Mouse (Mus musculus): ENCODE measurements around the gene C1s2.
"Not testable (repeated sequence)": the region's sequence is repeated elsewhere in the genome, so short reads cannot be mapped to it uniquely, and the experiment has no call there.

Gene C1s2

GRCm38 (mm10) chr6:124636858-124637460, 1.1 kb upstream of the C1s2 start:
- peak; percentile 34 for DNase-seq

DNA sequence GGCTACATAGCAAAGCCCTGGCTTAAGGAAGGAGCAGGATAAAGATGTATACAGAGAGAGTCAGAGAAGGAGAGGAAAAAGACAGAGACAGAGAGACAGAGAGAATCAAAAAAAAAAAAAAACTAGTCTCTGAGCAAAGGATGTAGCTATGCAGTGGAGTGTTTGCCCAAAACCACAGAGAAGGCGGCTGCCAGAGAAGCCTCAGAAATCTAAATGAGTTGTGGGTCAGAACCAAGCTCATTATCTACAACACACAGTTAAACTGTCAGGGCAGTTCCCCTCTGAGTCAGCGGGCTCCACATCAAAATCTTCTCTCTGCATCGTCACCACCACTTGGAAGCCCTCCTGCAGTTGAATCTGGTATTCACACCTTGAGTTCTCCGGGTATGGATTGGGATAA, 5.1 kb downstream of the C1s2 start:
- no peak for DNase-seq

GRCm38 (mm10) chr6:124626184-124626583, 9.7 kb downstream of the C1s2 start:
- DNase-seq: not testable (repeated sequence)

GRCm38 (mm10) chr6:124625612-124626011, 10.3 kb downstream of the C1s2 start:
- no peak for DNase-seq

- DNase-seq: no peak
Observed at GRCm38 (mm10) chr6:124602031-124602430, 33.9 kb downstream of the C1s2 start.

- no peak for DNase-seq
Observed at GRCm38 (mm10) chr6:124593121-124593520, 42.8 kb downstream of the C1s2 start.

- DNase-seq: no peak
Observed at GRCm38 (mm10) chr6:124592186-124592700, 43.6 kb downstream of the C1s2 start.

GRCm38 (mm10) chr6:124588771-124589170, 47.1 kb downstream of the C1s2 start:
- no peak for DNase-seq

GRCm38 (mm10) chr6:124586266-124586665, 49.6 kb downstream of the C1s2 start:
- no peak for DNase-seq

DNA sequence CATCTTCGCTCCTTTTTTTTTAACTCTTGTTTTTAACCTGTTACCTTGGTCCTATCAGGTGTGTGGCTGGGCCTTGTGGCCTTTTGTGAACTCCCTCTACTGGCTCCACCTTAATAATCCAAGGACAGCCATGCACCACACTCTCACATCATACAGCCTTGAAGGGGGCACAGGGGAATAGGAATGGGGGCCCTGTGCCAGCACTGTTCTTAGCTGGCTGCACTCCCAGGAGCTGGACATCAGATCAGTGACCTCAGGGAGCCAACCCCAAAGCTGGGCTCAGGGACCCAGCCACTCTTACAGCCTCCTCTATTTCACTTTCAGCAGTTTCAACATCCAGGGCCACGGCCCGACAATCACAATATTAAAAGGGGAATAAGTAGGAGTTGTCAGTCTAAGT, 50.1 kb downstream of the C1s2 start:
- DNase-seq: no peak

GRCm38 (mm10) chr6:124584935-124585334, 51.0 kb downstream of the C1s2 start:
- DNase-seq: no peak

- no peak for DNase-seq
Observed at GRCm38 (mm10) chr6:124582231-124582630, 53.7 kb downstream of the C1s2 start.

DNA sequence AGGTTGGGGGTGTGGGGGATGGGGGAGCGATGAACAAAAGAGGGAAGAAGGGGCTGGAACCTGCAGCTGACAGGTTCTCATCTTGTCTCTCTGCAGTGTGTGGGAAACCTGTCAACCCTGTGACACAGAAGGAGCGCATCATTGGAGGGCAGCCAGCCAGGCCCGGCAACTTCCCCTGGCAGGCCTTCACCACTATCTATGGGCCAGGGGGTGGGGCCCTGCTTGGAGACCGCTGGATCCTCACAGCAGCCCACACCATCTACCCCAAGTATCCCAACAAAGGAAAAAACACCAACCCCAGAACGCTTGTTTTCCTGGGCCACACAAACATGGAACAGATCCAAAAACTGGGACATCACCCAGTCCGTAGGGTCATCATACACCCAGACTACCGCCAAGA, 55.7 kb downstream of the C1s2 start:
- not testable (repeated sequence) for DNase-seq

GRCm38 (mm10) chr6:124575155-124575678, 60.7 kb downstream of the C1s2 start:
- DNase-seq: not testable (repeated sequence)
